Mouse (Mus musculus) lung, adult 18-20 months (tissue): ENCODE measurements around the gene Olfr463.

Experiments
- DNase-seq, 2 experiments: peaks; one replicate each; pipeline ENCODE4 v3.0.0; 2022; ENCODE audit warnings: mixed read lengths in 2 of 2

Gene Olfr463

DNA sequence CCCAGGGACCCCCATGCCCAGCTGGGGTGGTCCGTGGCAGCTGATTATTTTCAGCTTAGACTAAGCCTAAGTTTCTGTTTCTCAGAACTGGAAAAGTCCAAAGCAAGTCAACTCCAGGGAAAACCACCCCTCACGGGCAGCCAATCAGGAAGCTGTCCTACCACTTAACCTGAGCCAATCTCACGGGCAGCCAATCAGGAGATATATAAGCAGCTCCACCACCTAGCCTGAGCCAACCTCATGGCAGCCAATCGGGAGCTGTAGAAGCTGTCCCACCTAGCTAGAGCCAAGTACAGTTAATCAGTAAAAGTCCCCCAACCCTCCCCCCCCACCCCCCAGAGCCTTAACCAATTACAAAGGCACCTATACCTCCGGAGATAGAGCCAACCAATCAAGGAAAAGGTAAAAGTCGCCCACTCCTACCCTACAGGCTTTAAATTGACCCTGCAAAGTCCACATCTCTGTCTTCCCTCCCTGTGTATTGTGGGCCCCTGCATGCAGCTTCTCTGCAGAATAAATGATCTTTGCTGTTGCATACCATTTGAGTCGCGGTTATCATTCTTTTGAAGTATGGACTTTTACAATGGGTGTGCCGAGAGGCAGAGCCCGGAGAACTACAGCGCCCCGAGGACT lies 50.1 kb downstream of the Olfr463 start:
- DNase-seq: no peak
